Mouse (Mus musculus): ENCODE results near the gene Tmem176a. TPM values are rescaled to one million over a fixed set of nuclear protein-coding genes. Genes with fewer than 3 reads are reported as not detected.

Tmem176a gene
- total RNA-seq, 2 experiments from 2014 or later, result 3.3 to 3.9 TPM

- DNase-seq (ENCODE audit: low spot score), result no peak
Observed at GRCm38 (mm10) chr6:48876510-48877135, 35.9 kb downstream of the Tmem176a start.

- no peak for DNase-seq (ENCODE audit: low spot score)
Observed at GRCm38 (mm10) chr6:48894203-48894602, 53.5 kb downstream of the Tmem176a start.

- no peak for DNase-seq (ENCODE audit: low spot score)
Observed at GRCm38 (mm10) chr6:48894938-48895818, 54.5 kb downstream of the Tmem176a start.

- DNase-seq (ENCODE audit: low spot score), result no peak
Observed at GRCm38 (mm10) chr6:48895941-48896340, 55.2 kb downstream of the Tmem176a start.

Other genes with a start within 250 kb of the Tmem176a start
- gene Repin1, start 247.0 kb upstream of the Tmem176a start, total RNA-seq (2021), result 10 to 100 TPM; 30.6 to 31.9 TPM
- not detected for gene Gm44965, start 247.0 kb upstream of the Tmem176a start, total RNA-seq (2021)
- gene Zfp775, start 238.9 kb upstream of the Tmem176a start, total RNA-seq (2021), result 1 to 10 TPM; 8.8 TPM
- gene AI854703, start 214.2 kb upstream of the Tmem176a start, total RNA-seq (2021), result under 1 TPM; 0.76 to 0.78 TPM
- gene Gimap8, start 193.7 kb upstream of the Tmem176a start, total RNA-seq (2021), result 1 to 10 TPM; 1.3 to 2.5 TPM
- 1 to 10 TPM in 1 of 2 experiments, under 1 TPM in 1; 0.59 to 1.2 TPM for gene Gimap9, start 164.8 kb upstream of the Tmem176a start, total RNA-seq (2021)
- 1 to 10 TPM; 2.4 to 5.8 TPM for gene Gimap4, start 156.4 kb upstream of the Tmem176a start, total RNA-seq (2021)
- gene Gimap6, start 132.7 kb upstream of the Tmem176a start, total RNA-seq (2021), result 10 to 100 TPM in 1 of 2 experiments, 1 to 10 TPM in 1; 7.9 to 12.6 TPM
- gene Gm28053, start 122.3 kb upstream of the Tmem176a start, total RNA-seq (2021), result 1 to 10 TPM in 1 of 2 experiments, not detected in 1; 2.7 TPM
- not detected for gene Gimap7, start 122.3 kb upstream of the Tmem176a start, total RNA-seq (2021)
- 1 to 10 TPM; 1.5 to 2.4 TPM for gene Gimap1, start 101.9 kb upstream of the Tmem176a start, total RNA-seq (2021)
- 1 to 10 TPM in 1 of 2 experiments, under 1 TPM in 1; 0.57 to 1.0 TPM for gene Gimap5, start 94.7 kb upstream of the Tmem176a start, total RNA-seq (2021)
- gene Gimap3, start 70.1 kb upstream of the Tmem176a start, total RNA-seq (2021), result under 1 TPM; 0.09 to 0.28 TPM
- gene Tmem176b, start 577 bp downstream of the Tmem176a start, total RNA-seq (2021), result 1 to 10 TPM; 7.6 to 8.9 TPM
- gene Aoc1, start 32.0 kb downstream of the Tmem176a start, total RNA-seq (2021), result not detected
- gene 1600015I10Rik, start 89.0 kb downstream of the Tmem176a start, total RNA-seq (2021), result not detected
- gene Doxl2, start 134.0 kb downstream of the Tmem176a start, total RNA-seq (2021), result not detected
- not detected for gene Svs1, start 145.9 kb downstream of the Tmem176a start, total RNA-seq (2021)
- gene Gpnmb, start 195.6 kb downstream of the Tmem176a start, total RNA-seq (2021), result 1 to 10 TPM; 1.6 to 2.3 TPM
- gene Malsu1, start 232.9 kb downstream of the Tmem176a start, total RNA-seq (2021), result 10 to 100 TPM; 42.5 to 47.7 TPM